Mouse (Mus musculus): ENCODE data around the gene Dlec1.

DNA sequence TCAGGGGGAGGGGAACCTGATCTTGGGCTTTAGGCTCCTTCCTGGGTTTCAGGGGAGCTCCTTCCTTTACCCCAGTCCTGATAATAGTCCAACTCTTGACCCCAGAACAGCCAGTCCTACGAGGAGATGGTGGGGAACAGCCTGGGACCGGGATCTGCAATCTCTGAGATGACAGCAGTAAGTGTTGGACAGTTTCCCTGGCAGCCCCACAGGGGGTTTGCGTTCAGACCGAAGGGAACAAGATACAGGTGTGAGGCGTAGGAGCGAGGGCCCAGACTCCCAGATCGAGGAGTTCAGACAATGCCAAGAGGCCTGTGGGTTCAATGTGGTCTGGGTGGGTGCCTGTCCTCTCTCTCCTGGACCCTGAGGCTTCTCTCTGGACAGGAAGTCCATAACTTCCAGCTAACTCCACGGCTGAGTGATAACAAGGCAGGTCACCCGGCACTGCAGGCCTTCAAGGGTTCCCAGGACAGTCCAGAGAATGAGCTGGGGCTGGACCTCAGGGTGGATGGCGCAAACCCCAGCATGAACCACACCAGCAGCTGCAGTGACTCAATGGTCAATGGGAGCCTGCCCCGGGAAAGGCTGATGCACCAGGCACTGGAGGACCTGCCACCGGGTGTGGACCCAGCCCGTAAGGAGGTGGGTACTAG is 32.0 kb upstream of the Dlec1 start:
- no peak for TF ChIP-seq POLR2AphosphoS5 (IDR thresholded peaks at IDR 0.05; ENCODE audit: insufficient replicate concordance, low read depth, low read length)
- TF ChIP-seq CTCF (IDR thresholded peaks at IDR 0.05; ENCODE audit: low read depth, low read length), result no peak

Data from G1E (cell line).